Mouse (Mus musculus): Measurements from ENCODE around the gene Akap8l.

DNA sequence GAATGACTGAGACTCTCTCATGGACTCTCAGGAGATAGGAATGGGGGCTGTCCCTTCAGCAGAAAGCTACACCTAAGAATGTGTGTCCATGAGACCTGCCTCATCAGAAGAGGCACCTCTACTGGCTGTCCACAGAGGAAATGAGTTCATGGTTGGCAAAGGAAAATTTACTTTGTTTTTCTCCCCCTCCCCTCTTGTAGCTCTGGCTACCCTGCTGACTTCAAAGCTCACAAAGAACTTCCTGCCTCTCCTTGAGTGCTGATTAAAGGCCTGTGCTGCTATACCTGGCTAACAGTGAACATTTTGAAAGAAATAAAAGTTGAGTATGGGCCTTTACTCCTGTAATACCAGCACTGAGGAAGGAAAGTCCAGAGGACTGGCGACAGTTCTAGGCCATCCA is 9.3 kb downstream of the Akap8l start:
- no peak for TF ChIP-seq GATA1 (IDR thresholded peaks at IDR 0.05; ENCODE audit: borderline replicate concordance, low read length)
- TF ChIP-seq CTCF (IDR thresholded peaks at IDR 0.05; ENCODE audit: low read depth, low read length), result no peak
- no peak for TF ChIP-seq POLR2AphosphoS5 (IDR thresholded peaks at IDR 0.05; ENCODE audit: insufficient replicate concordance, low read depth, low read length)
- TF ChIP-seq TAL1 (conservative IDR thresholded peaks at IDR 0.05; ENCODE audit: low read depth, low read length), result no peak
- TF ChIP-seq GATA2 (IDR thresholded peaks at IDR 0.05; ENCODE audit: borderline replicate concordance, low read depth, low read length), result no peak
